Mouse (Mus musculus) heart, postnatal 10 days (tissue): ENCODE data around the gene Olfr1243. TPM values are rescaled to one million over a fixed set of nuclear protein-coding genes. Genes with fewer than 3 reads are reported as not detected.
"Not testable (repeated sequence)": the region's sequence is repeated elsewhere in the genome, so short reads cannot be mapped to it uniquely, and the experiment has no call there.

ENCODE experiments used
- DNase-seq, 2 experiments: peaks; one replicate each; pipeline ENCODE4 v3.0.0; 2021
- intact Hi-C: fragments of 180-260 bp; cut with DNase I; formaldehyde crosslinking; loops from one replicate; pipeline ENCODE4 v1.15.1; 2025
- total RNA-seq, 2 experiments: library from RNA; stranded (reverse); gene quantifications; 2 replicates each; pipeline ENCODE4 v1.2.3; 2021

The Olfr1243 gene
- not detected for total RNA-seq

DNA sequence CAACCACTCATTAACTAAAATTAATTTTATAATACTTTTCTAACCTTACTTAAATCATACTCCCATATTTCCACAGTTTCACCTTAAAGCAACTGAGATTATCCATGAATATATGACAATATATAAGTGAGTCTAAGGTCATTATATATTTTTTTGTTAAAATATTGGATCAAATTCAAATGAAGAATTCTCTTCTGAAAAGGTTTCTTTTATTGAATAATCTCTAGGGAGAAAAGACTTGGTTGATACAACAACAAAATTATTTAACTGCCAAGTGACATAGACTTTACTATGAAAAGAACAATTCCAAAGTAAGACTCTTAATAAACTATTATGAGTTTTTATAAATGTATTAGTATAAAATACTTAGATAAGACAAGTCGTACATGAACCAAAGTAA, at the start of gene Olfr1243:
TSS of gene Olfr1243 (minus strand) at position 101 of the 400 bp plus-strand sequence.
- no peak for DNase-seq
- intact Hi-C loops: no loop called here

DNA sequence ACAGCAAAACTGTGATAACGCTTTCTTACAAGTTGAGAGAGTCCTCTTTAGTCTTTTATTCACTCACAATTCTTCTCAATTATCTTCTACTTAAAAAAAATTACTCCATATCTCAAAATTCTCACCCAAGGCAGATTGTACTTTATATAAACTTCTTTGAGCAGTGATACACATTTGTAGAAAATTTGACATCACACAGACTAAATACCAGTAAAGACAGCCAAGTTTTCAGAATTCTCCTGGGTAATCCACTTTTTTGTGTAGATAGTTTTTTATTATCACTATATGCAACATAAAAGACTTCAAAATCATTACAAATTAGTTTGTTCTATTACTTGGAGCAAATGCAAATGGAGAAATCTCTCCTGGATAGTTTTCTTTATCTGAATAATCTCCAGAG, 47.1 kb upstream of the Olfr1243 start, which contains the start of gene Olfr1245:
TSS of gene Olfr1245 (minus strand) at position 101 of the 400 bp plus-strand sequence.
- DNase-seq: no peak
- intact Hi-C loops: no loop called here

DNA sequence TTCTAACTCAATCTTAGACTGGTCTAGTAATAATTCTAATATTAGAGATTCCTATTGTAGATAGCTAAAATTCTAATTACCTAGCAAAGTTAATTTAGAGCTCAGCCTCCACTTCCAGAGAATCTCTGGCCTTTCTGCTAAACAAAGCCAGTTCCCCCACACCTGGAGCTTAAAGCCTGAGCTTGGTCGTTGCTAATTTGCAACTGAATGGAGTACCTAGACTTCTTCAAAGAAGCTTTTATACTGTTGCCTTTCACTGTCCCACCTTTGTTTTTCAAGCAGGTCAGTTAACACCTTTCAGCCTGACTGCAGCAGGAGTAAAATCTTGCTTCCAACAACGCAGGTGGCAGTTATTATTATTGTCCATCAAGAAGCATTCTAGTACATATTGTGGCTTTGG, 31.4 kb upstream of the Olfr1243 start:
- intact Hi-C loops: not testable (repeated sequence)

DNA sequence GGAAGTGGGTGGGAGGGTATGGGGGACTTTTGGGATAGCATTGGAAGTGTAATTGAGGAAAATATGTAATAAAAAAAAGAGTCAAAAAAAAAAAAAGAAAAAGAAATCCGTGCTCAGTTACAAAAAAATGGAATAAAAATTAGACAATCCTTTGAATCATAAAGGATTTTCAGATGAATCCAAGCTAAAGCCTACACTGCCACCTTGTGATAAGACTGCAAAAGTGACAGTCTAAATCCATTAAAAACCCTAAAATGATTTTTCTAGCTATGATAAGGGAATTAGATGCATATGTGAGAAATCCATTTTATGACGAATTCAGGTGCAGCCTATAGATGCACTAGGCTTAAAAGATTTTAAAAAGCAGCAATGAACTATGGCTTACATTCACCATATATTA, 13.2 kb upstream of the Olfr1243 start:
- intact Hi-C loops: loop anchor here (5.0 kb wide), 1 partner anchor 1187 kb away; no protein-coding TSS in a partner anchor
- DNase-seq: no peak

More for the DNA sequence above, 31.4 kb upstream of the Olfr1243 start:
- DNase-seq: not testable (repeated sequence)

DNA sequence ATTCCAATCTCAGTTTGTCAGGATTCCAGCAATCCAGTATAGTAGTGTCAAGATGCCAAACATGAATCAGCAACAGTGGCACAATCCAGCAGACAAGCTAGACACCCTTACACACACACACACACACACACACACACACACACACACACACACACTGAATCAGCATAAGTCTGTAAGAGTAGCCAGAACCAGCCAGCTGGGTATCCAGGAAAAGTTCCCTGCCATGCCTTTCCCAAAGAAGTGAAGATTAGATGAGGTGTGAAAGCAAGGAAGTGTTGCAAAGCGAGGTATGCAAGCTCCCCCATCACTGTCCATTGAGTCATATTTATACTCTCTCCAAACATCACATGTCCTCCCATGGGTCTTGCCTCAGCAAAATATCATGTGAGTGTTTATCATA, 8.6 kb upstream of the Olfr1243 start:
- intact Hi-C loops: loop anchor here (5.0 kb wide), 1 partner anchor 1183 kb away; no protein-coding TSS in a partner anchor
- no peak for DNase-seq

DNA sequence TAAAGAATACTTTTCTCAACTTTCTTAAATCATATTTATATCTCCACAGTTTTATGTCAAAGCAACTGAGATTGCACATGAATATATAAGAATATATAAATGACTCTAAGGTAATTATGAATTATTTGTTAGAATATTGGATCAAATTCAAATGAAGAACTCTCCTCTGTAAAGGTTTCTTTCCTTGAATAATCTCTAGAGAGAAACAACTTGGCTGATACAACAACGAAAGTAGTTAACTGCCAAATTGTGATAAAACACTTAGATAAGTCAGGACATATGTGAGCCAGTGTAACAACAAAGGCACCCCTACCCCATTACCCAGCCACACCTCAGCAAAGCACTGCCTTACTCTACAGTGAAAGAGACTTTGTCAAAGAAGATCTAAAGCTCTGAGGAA, 33.1 kb downstream of the Olfr1243 start, which contains the start of gene Olfr1242:
TSS of gene Olfr1242 (minus strand) at position 101 of the 400 bp plus-strand sequence.
- no peak for DNase-seq

DNA sequence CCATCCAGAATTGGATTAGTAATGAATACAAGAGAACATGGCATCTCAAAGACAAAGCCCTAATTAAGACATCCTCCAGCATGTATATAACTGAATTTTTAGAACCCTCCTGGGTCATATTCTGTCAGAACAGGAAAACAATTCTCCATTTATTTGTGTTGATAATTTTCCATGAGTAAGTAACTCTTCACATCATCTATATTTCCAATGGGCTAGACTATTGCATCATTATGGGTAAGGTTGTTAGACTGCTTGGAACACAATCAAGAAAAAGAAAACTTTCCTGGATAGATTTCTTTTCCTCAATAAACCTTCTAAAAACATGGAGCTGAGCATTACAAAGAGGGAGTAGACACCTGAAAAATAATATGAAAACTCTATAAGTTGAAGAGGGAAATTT, 44.3 kb downstream of the Olfr1243 start, which contains the start of gene Olfr1241:
TSS of gene Olfr1241 (minus strand) at position 101 of the 400 bp plus-strand sequence.
- no peak for DNase-seq
- intact Hi-C loops: no loop called here

More for the DNA sequence above, 33.1 kb downstream of the Olfr1243 start, which contains the start of gene Olfr1242:
- intact Hi-C loops: no loop called here

Other genes with a start within 250 kb of the Olfr1243 start
- not detected for gene Olfr1229, start 243.5 kb downstream of the Olfr1243 start, total RNA-seq
- not detected for gene Olfr1230, start 234.2 kb downstream of the Olfr1243 start, total RNA-seq
- gene Olfr1231, start 224.4 kb downstream of the Olfr1243 start, total RNA-seq: not detected
- gene Olfr1232, start 201.8 kb downstream of the Olfr1243 start, total RNA-seq: not detected
- gene Olfr1233, start 189.1 kb downstream of the Olfr1243 start, total RNA-seq: not detected
- not detected for gene Olfr1234, start 166.6 kb downstream of the Olfr1243 start, total RNA-seq
- gene Olfr1238, start 121.8 kb downstream of the Olfr1243 start, total RNA-seq: not detected
- not detected for gene Olfr1239, start 111.1 kb downstream of the Olfr1243 start, total RNA-seq
- gene Olfr1240, start 88.5 kb downstream of the Olfr1243 start, total RNA-seq: not detected
- gene Olfr1241, start 44.4 kb downstream of the Olfr1243 start, total RNA-seq: not detected
- gene Olfr1242, start 33.2 kb downstream of the Olfr1243 start, total RNA-seq: not detected
- not detected for gene Olfr1245, start 47.0 kb upstream of the Olfr1243 start, total RNA-seq
- gene Olfr1246, start 61.7 kb upstream of the Olfr1243 start, total RNA-seq: not detected
- gene Olfr1247, start 82.6 kb upstream of the Olfr1243 start, total RNA-seq: under 1 TPM in 1 of 2 experiments, not detected in 1; 0.05 TPM
- gene Olfr1248, start 86.8 kb upstream of the Olfr1243 start, total RNA-seq: not detected
- not detected for gene Olfr1249, start 103.5 kb upstream of the Olfr1243 start, total RNA-seq
- gene Olfr1250, start 130.0 kb upstream of the Olfr1243 start, total RNA-seq: not detected
- not detected for gene Olfr1251, start 140.4 kb upstream of the Olfr1243 start, total RNA-seq
- gene Olfr1252, start 193.5 kb upstream of the Olfr1243 start, total RNA-seq: not detected
- gene Olfr1253, start 225.6 kb upstream of the Olfr1243 start, total RNA-seq: not detected